Mouse (Mus musculus): ENCODE measurements around the gene Peli2. TPM values are rescaled to one million over a fixed set of nuclear protein-coding genes. Genes with fewer than 3 reads are reported as not detected.

Peli2 gene
- total and polyA plus RNA-seq, 3 experiments = not detected

- H3K4me1 ChIP-seq (ENCODE audit: control insufficient read depth in 1 of 2, insufficient read depth in 2 of 2) = peaks cover 0 to 24% of the 10 kb centered on the region in 2 experiments; a peak in 2 of 4 replicates
- H3K9ac ChIP-seq (ENCODE audit: insufficient read depth, low read depth) = no peak overlapping the region
- H3K36me3 ChIP-seq (replicated peaks in 1 of 2; ENCODE audit: control insufficient read depth in 1 of 2, insufficient read depth in 1 of 2, low read length in 1 of 2) = no peaks in the 10 kb centered on the region
- TF ChIP-seq CTCF (conservative IDR thresholded peaks at IDR 0.05 in 1 of 2, IDR thresholded peaks at IDR 0.05 in 1 of 2; ENCODE audit: low read depth in 2 of 2, low read length in 2 of 2) (peak in 1 of 2 experiments; percentile 8; a peak in 1 of 4 replicates), SMC3 (IDR thresholded peaks at IDR 0.05; ENCODE audit: low read depth, low read length) (no peak), RCOR1 (conservative IDR thresholded peaks at IDR 0.05; ENCODE audit: low read depth, low read length) (no peak)
- no peaks in the 10 kb centered on the region for H3K27me3 ChIP-seq (replicated peaks)
- no peak for DNase-seq (ENCODE audit: extremely low read depth)
- peaks cover 5% of the 10 kb centered on the region for H3K9me3 ChIP-seq (replicated peaks; ENCODE audit: low read length)
- in situ Hi-C loops (cut with MboI; ENCODE audit: low pct_ligation_motif_present, low pct_unique_long_range_greater_than_20kb, low sequenced_read_pairs) (no loop called here), dilution Hi-C loops (cut with MboI; ENCODE audit: extremely low pct_ligation_motif_present, extremely low pct_unique_long_range_greater_than_20kb, low sequenced_read_pairs) (no loop called here)
- no peaks in the 10 kb centered on the region for H3K79me2 ChIP-seq (replicated peaks; ENCODE audit: control insufficient read depth, extremely low read depth, insufficient read depth, poor library complexity, severe bottlenecking)
- no peak overlapping the region for H3K4me3 ChIP-seq (replicated peaks in 1 of 3; ENCODE audit: low read depth in 2 of 3, low read length in 2 of 3, poor library complexity in 1 of 3)
- no peak overlapping the region for H3K4me2 ChIP-seq (ENCODE audit: insufficient read depth, low read depth, poor library complexity, severe bottlenecking)
- H3K27ac ChIP-seq (ENCODE audit: insufficient read depth, low read depth) = no peak overlapping the region
These were observed 105.3 kb downstream of the Peli2 start for GRCm38 (mm10) chr14:48225810-48226446.

GRCm38 (mm10) chr14:48226759-48227158, 106.1 kb downstream of the Peli2 start:
- H3K4me1 ChIP-seq (ENCODE audit: control insufficient read depth in 1 of 2, insufficient read depth in 2 of 2) = peaks cover 0 to 24% of the 10 kb centered on the region in 2 experiments; a peak in 2 of 4 replicates
- H3K79me2 ChIP-seq (replicated peaks; ENCODE audit: control insufficient read depth, extremely low read depth, insufficient read depth, poor library complexity, severe bottlenecking) = no peaks in the 10 kb centered on the region
- in situ Hi-C loops (cut with MboI; ENCODE audit: low pct_ligation_motif_present, low pct_unique_long_range_greater_than_20kb, low sequenced_read_pairs) (no loop called here), dilution Hi-C loops (cut with MboI; ENCODE audit: extremely low pct_ligation_motif_present, extremely low pct_unique_long_range_greater_than_20kb, low sequenced_read_pairs) (no loop called here)
- no peaks in the 10 kb centered on the region for H3K36me3 ChIP-seq (replicated peaks in 1 of 2; ENCODE audit: control insufficient read depth in 1 of 2, insufficient read depth in 1 of 2, low read length in 1 of 2)
- no peak overlapping the region for H3K4me2 ChIP-seq (ENCODE audit: insufficient read depth, low read depth, poor library complexity, severe bottlenecking)
- no peak overlapping the region for H3K27ac ChIP-seq (ENCODE audit: insufficient read depth, low read depth)
- no peak overlapping the region for H3K9ac ChIP-seq (ENCODE audit: insufficient read depth, low read depth)
- DNase-seq (ENCODE audit: extremely low read depth) = no peak
- no peaks in the 10 kb centered on the region for H3K27me3 ChIP-seq (replicated peaks)
- TF ChIP-seq SMC3 (IDR thresholded peaks at IDR 0.05; ENCODE audit: low read depth, low read length) = no peak
- no peak for TF ChIP-seq ZMIZ1 (IDR thresholded peaks at IDR 0.05; ENCODE audit: low read depth, low read length)
- TF ChIP-seq ELF1 (IDR thresholded peaks at IDR 0.05; ENCODE audit: low read depth, low read length) = no peak
- no peak for TF ChIP-seq NELFE (IDR thresholded peaks at IDR 0.05; ENCODE audit: low read depth, low read length)
- TF ChIP-seq CTCF (conservative IDR thresholded peaks at IDR 0.05 in 1 of 2, IDR thresholded peaks at IDR 0.05 in 1 of 2; ENCODE audit: low read depth in 2 of 2, low read length in 2 of 2) = no peak
- TF ChIP-seq POLR2A (IDR thresholded peaks at IDR 0.05; ENCODE audit: low read depth, low read length) = no peak
- no peak for TF ChIP-seq JUND (conservative IDR thresholded peaks at IDR 0.05; ENCODE audit: low read depth, low read length)
- no peak for TF ChIP-seq KAT2A (IDR thresholded peaks at IDR 0.05; ENCODE audit: insufficient replicate concordance, low read length)
- TF ChIP-seq ZC3H11A (IDR thresholded peaks at IDR 0.05; ENCODE audit: low read depth, low read length) = no peak
- TF ChIP-seq MAX (IDR thresholded peaks at IDR 0.05; ENCODE audit: low read length) = no peak
- no peak for TF ChIP-seq EP300 (IDR thresholded peaks at IDR 0.05; ENCODE audit: low read length)
- TF ChIP-seq MAFK (IDR thresholded peaks at IDR 0.05; ENCODE audit: insufficient replicate concordance, low read length) = no peak
- no peak overlapping the region for H3K4me3 ChIP-seq (replicated peaks in 1 of 3; ENCODE audit: low read depth in 2 of 3, low read length in 2 of 3, poor library complexity in 1 of 3)
- H3K9me3 ChIP-seq (replicated peaks; ENCODE audit: low read length) = peaks cover 5% of the 10 kb centered on the region
